Mouse (Mus musculus) hindlimb bud, embryonic 11.5 days (tissue): ENCODE measurements around the gene Ofd1.
A peak's percentile ranks its signal among the peaks of the same experiment; 100 is the strongest.

ENCODE experiments used
- DNase-seq: peaks from one replicate; pipeline ENCODE4 v3.0.0-alpha.2; 2012; ENCODE audit warnings: low read depth, low spot score; ENCODE audit errors: extremely low spot score

Gene Ofd1

DNA sequence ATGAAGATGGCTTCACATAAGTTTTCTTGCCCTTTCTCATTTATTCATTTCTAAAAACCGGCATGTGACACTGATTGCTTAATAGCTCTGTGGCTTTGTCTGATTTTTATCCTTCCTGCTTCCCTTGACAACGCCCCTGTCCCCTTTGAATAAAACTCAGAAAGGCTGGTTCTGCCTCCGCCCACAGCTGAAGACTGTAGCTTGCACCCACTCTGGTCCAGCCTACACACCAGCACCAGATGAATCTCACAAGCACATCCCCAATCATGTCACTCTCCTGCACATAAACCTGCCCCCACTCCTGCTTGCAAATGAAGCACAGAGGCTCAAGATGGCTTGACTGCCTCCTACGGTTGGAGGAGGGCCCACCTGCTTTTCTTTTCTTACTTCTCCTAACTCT, 80.0 kb downstream of the Ofd1 start:
- no peak for DNase-seq

DNA sequence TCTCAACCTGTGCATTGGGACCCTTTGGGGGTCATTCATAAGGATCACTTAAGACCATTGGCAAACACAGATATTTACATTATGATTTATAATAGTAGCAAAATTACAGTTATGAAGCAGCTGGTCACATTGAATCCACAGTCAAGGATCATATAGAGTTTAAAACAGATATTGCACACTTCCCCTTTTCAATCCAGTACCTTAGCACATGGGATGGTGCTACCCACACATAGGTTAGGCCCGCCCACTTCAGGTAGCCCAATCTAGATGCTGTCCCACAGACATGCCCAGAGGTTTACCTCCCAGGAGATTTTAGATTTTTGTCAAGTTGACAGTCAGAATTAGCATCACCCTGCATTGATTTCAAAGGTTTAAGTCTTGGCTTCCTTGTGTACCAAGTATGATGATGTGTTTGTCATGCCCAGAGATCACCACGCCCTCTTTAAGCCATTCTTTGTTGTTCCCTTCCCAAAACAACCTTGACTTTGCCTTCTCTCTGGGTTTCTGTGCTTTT, 80.5 kb downstream of the Ofd1 start:
- DNase-seq = no peak

DNA sequence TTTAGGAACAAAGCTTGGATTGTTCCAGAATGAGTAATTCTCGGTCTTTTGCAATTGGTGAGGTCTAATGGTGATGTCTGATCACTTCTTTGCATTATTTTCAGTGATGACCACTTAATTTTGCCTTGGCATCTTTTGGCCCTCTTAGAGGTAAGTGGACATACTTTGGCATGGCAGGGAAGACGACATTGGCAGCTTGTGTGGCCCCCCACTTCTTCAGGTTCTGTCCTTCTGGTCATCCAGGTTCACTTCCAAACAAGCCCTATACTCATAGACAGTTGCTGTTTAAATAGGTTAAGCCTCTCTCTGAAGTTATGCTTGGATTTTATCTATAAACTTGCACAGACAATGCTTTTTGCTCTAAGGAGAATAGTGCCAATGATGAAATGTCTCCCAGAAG, 81.5 kb downstream of the Ofd1 start:
- no peak for DNase-seq

DNA sequence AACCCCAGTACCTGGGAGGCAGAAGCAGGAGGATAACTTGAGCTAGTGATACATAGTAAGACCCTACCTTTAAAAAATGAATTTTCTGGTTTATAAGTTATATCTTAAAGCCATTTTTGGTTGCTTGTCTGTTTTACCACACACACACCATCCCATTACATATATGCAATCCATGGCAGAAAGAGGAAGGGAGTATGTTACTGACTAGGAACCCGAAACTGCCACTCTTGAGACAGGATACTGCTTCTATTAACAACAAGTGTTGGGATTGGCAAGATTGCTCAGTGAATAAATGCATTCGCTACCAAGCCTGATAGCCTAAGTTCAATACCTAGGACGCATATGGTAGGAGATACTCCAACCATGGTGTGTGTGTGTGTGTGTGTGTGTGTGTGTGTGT, 84.2 kb downstream of the Ofd1 start:
- no peak for DNase-seq

DNA sequence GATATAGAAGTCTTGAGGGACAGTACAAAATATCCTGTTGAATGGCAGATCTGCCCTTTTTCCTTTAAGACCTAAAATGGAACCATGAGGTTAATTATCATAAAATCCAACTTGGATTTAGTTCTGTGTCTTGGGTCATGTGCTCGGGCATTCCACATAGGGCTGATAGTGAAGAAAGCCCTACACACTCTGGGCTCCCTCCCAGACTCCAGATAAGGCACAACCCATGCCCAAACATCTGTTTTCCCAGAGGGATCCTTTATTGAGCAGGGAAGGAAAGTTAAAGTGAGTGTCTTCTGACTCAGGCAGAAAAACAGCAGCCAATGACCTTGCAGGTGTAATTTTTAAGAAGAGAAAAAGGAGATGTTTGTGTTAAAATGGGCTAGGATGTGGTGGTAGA, 85.6 kb downstream of the Ofd1 start:
- DNase-seq = no peak

DNA sequence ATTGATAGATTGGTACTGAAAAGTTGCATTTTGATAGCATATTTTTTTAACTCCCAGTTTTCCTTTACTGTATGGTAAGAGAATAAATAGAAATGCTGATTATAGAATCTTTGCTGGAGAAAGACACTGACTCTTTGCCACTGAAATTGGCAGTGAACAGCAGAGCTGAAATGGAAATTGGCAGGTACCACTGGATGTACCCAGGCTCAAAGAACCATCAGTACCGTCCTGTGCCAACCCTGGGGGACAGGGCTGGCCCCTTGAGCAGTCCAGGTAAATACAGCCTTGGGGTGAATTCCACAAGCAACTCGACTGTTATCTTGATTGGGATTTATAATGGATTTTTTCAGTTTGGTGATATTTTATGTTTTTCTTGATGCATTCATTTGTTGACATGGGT, 87.1 kb downstream of the Ofd1 start:
- no peak for DNase-seq

DNA sequence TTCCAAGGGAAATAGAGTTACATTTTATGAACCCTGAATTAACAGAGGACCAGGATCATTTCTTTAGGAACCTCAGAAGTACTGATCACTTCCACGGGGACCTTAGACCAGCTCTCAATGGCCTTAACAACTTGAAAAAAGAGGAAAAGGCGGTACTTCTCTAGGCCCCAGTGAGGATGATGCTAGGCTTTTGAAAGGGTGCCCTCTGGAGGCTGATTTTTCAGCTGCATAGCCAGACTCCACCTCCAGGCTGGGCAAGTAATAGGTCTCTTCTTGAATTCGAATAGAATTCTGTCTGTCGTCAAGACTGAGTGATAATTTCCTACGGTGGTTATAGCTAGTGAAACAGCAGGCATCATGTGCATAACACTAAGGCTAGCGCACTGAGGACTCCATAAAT, 88.7 kb downstream of the Ofd1 start:
- DNase-seq = peak; percentile 6

DNA sequence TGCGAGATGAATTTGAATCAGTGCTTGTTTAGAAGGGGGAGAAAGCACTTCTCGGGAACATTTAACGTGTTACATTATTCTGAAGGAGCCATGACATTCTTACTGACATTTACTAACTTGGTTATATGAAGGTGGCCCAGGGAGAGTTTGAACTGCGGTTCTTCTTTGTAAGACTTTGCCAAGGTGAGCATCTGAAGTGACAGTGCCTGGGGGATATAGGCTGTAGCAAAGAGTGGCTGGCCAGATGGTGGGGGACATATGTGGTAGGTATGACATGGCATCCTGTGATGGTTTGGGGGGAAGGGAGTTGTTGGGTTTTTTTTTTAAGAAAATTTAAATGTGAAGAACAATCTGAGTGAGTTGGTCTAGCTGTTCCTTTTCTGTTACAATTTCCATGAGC, 91.9 kb downstream of the Ofd1 start:
- no peak for DNase-seq

DNA sequence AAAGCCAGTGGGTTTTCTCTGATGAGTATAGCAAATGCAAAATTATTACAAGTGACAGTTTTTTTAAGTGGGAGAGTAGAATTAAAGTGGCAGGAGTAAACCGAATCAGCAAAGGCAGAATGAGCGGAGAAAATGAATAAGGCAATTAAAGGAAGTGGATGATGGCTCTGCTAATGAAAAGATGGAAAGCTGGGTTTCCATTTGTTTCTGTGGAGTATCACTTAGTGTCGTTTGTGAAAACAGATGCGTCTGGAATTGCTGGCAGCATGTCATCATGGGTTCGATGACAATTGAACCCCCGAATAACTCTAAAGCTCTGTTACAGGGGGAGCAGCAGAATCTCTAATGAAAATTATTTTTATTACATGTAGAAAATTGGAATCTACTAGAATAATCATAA, 92.4 kb downstream of the Ofd1 start:
- no peak for DNase-seq

DNA sequence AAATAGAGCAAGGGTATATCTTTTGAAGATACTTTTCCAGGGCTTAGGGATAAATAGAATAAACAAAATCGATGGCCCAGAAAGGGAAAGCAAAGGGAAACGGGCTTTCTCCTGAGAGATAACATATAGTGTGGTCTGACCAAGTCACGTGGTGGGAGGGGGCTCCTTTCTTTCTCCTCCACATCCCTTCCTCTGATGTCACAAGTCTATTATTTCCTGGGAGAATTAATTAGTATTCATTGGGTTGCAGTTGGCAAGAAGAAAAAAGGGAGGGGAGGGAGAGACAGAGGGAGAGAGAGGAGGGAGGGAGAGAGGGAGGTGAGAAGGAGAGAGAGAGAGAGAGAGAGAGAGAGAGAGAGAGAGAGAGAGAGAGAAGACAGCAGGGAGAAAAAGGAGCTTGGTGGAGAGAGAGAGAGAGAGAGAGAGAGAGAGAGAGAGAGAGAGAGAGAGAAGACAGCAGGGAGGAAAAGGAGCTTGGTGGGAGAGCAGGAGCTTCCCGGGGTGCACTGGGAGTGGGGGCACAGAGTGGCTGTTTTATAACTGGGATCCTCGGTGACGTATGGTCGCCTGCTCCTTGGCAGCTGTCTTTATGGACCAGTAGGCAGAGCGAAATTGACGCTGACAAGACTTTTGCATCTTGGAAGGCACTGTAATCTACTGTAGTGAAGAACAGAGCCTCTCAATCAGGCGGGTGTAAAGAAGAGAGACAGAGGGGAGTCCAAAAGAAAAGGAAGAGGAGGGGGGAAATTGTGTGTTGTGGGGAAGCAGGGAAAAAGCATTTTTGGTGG, 96.1 kb downstream of the Ofd1 start:
- DNase-seq = no peak

DNA sequence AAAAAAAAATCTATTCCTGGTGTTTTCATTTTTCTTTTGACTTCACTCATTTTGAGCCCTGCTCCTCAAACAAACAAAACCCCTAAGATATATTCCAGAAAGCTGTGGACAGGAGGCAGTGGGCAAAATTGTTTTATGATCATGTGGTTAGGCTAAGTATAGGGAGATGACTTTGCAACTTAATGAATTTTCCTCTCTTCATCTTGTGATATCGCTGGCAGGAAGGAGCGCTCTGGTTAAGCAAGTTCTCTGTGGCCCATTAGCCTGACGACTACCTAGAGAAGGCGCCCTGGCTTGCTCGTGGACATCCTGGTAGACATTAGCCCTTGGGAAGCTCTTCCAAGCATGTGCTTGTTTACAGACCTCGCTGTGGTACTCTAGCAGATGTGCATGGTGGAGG, 98.7 kb downstream of the Ofd1 start:
- no peak for DNase-seq
